Mouse (Mus musculus) left cerebral cortex, adult 18-20 months (tissue): ENCODE measurements at regions not wholly inside any gene's neighbourhood (a gene's known extent, or its start where the extent isn't known, plus 50 kb on each side); places are given as distances from the start of the nearest gene placed in this dataset.

Source experiments
- DNase-seq, 2 experiments: peaks; one replicate each; pipeline ENCODE4 v3.0.0; 2021 to 2022; ENCODE audit warnings: low spot score in 2 of 2, mixed read lengths in 1 of 2

GRCm38 (mm10) chr4:31612147-31612824 lies 351.6 kb upstream of the Map3k7 start:
- DNase-seq = no peak

GRCm38 (mm10) chr4:31612825-31613514 lies 350.9 kb upstream of the Map3k7 start:
- DNase-seq = no peak

GRCm38 (mm10) chr4:31617572-31617971 lies 346.3 kb upstream of the Map3k7 start:
- DNase-seq = no peak

GRCm38 (mm10) chr4:31618026-31618425 lies 345.9 kb upstream of the Map3k7 start:
- no peak for DNase-seq

GRCm38 (mm10) chr4:31621205-31621604 lies 342.7 kb upstream of the Map3k7 start:
- DNase-seq = no peak

GRCm38 (mm10) chr4:31627053-31627452 lies 336.8 kb upstream of the Map3k7 start:
- DNase-seq = no peak

- peak; percentile 17 to 43 for DNase-seq
Observed at GRCm38 (mm10) chr4:31627777-31628176, 336.1 kb upstream of the Map3k7 start.

GRCm38 (mm10) chr4:31638564-31638963 lies 325.3 kb upstream of the Map3k7 start:
- DNase-seq = no peak

- DNase-seq = peak; percentile 32 to 62
Observed at GRCm38 (mm10) chr4:31642161-31642560, 321.7 kb upstream of the Map3k7 start.

- DNase-seq = no peak
Observed at GRCm38 (mm10) chr4:31642593-31643290, 321.2 kb upstream of the Map3k7 start.

- no peak for DNase-seq
Observed at GRCm38 (mm10) chr4:31648631-31649368, 315.1 kb upstream of the Map3k7 start.

GRCm38 (mm10) chr4:31655364-31656106 lies 308.4 kb upstream of the Map3k7 start:
- no peak for DNase-seq

GRCm38 (mm10) chr4:31656111-31656510 lies 307.8 kb upstream of the Map3k7 start:
- no peak for DNase-seq

- no peak for DNase-seq
Observed at GRCm38 (mm10) chr4:31658820-31659219, 305.1 kb upstream of the Map3k7 start.

- DNase-seq = no peak
Observed at GRCm38 (mm10) chr4:31660896-31661295, 303.0 kb upstream of the Map3k7 start.

GRCm38 (mm10) chr4:31671530-31672170 lies 292.2 kb upstream of the Map3k7 start:
- DNase-seq = no peak

GRCm38 (mm10) chr4:31672171-31672841 lies 291.6 kb upstream of the Map3k7 start:
- DNase-seq = no peak

- DNase-seq = no peak
Observed at GRCm38 (mm10) chr4:31672842-31673171, 291.1 kb upstream of the Map3k7 start.

GRCm38 (mm10) chr4:31679007-31679590 lies 284.8 kb upstream of the Map3k7 start:
- no peak for DNase-seq
